Mouse (Mus musculus) retina, embryonic 14.5 days (tissue): ENCODE measurements around the gene Fam53b.
A peak's percentile ranks its signal among the peaks of the same experiment; 100 is the strongest.

ENCODE experiments used
- DNase-seq: peaks from one replicate; pipeline ENCODE4 v3.0.0-alpha.2; 2015; ENCODE audit warnings: low spot score

Gene Fam53b

GRCm38 (mm10) chr7:132810879-132811278, 2.8 kb downstream of the Fam53b start:
- peak; percentile 92 for DNase-seq

- DNase-seq: no peak
These were observed 3.3 kb downstream of the Fam53b start for GRCm38 (mm10) chr7:132810368-132810767.

- no peak for DNase-seq
These were observed 4.0 kb downstream of the Fam53b start for GRCm38 (mm10) chr7:132809721-132810120.

- no peak for DNase-seq
These were observed 4.6 kb downstream of the Fam53b start for GRCm38 (mm10) chr7:132808841-132809682.

GRCm38 (mm10) chr7:132808051-132808796, 5.5 kb downstream of the Fam53b start:
- DNase-seq: no peak

- DNase-seq: no peak
These were observed 6.5 kb downstream of the Fam53b start for GRCm38 (mm10) chr7:132806926-132807857.

- no peak for DNase-seq
These were observed 7.4 kb downstream of the Fam53b start for GRCm38 (mm10) chr7:132806286-132806685.

- DNase-seq: no peak
These were observed 8.7 kb downstream of the Fam53b start for GRCm38 (mm10) chr7:132804951-132805350.

- DNase-seq: no peak
These were observed 9.2 kb downstream of the Fam53b start for GRCm38 (mm10) chr7:132804461-132804860.

- no peak for DNase-seq
These were observed 9.7 kb downstream of the Fam53b start for GRCm38 (mm10) chr7:132803962-132804361.

GRCm38 (mm10) chr7:132803336-132803735, 10.3 kb downstream of the Fam53b start:
- DNase-seq: no peak

- DNase-seq: no peak
These were observed 11.0 kb downstream of the Fam53b start for GRCm38 (mm10) chr7:132802691-132803090.

GRCm38 (mm10) chr7:132802066-132802465, 11.6 kb downstream of the Fam53b start:
- DNase-seq: no peak

- DNase-seq: no peak
These were observed 12.2 kb downstream of the Fam53b start for GRCm38 (mm10) chr7:132801509-132801908.

GRCm38 (mm10) chr7:132800868-132801267, 12.8 kb downstream of the Fam53b start:
- no peak for DNase-seq

- no peak for DNase-seq
These were observed 14.3 kb downstream of the Fam53b start for GRCm38 (mm10) chr7:132799119-132800016.

- no peak for DNase-seq
These were observed 18.5 kb downstream of the Fam53b start for GRCm38 (mm10) chr7:132795141-132795540.

- DNase-seq: no peak
These were observed 20.2 kb downstream of the Fam53b start for GRCm38 (mm10) chr7:132793467-132793866.

- DNase-seq: no peak
These were observed 23.1 kb downstream of the Fam53b start for GRCm38 (mm10) chr7:132790447-132791219.

GRCm38 (mm10) chr7:132788826-132789225, 24.9 kb downstream of the Fam53b start:
- no peak for DNase-seq
